Mouse (Mus musculus) adrenal gland, postnatal 25 days (tissue): ENCODE results near the gene Thrb. TPM values are rescaled to one million over a fixed set of nuclear protein-coding genes. Genes with fewer than 3 reads are reported as not detected.

ENCODE experiments used
- DNase-seq: peaks from one replicate; pipeline ENCODE4 v3.0.0; 2021; ENCODE audit warnings: mixed read lengths
- long read RNA-seq: library from polyadenylated mRNA; stranded (forward); transcript quantifications from one replicate; pipeline ENCODE4 v2.0.0, GENCODE M21; 2021
- total RNA-seq: library from RNA; stranded (reverse); gene quantifications from 2 replicates; pipeline ENCODE4 v1.2.3, GENCODE M21; 2021

Gene Thrb
- total RNA-seq: 77.2 and 125 TPM in 2 replicates
- long read RNA-seq, partial matches to known transcripts: 1 of 9 reads
- long read RNA-seq, other reads (novel, unspliced or antisense): 8 of 9 reads

GRCm38 (mm10) chr14:17659686-17660328 lies at the start of gene Thrb:
Gene Thrb (plus strand): TSS chr14:17660261.
- DNase-seq: peak; percentile 27

GRCm38 (mm10) chr14:17621671-17622070 lies 38.4 kb upstream of the Thrb start:
- DNase-seq: no peak

GRCm38 (mm10) chr14:17623936-17624335 lies 36.1 kb upstream of the Thrb start:
- no peak for DNase-seq

- no peak for DNase-seq
Measured at GRCm38 (mm10) chr14:17629215-17629614, 30.8 kb upstream of the Thrb start.

- DNase-seq: peak; percentile 72
Measured at GRCm38 (mm10) chr14:17632887-17633522, 27.1 kb upstream of the Thrb start.

GRCm38 (mm10) chr14:17636971-17637370 lies 23.1 kb upstream of the Thrb start:
- DNase-seq: no peak

- no peak for DNase-seq
Measured at GRCm38 (mm10) chr14:17641770-17642169, 18.3 kb upstream of the Thrb start.

GRCm38 (mm10) chr14:17655084-17655483 lies 5.0 kb upstream of the Thrb start:
- no peak for DNase-seq

GRCm38 (mm10) chr14:17659031-17659430 lies 1.0 kb upstream of the Thrb start:
- peak; percentile 81 for DNase-seq

GRCm38 (mm10) chr14:17660329-17661099 lies 453 bp downstream of the Thrb start:
- DNase-seq: peak; percentile 90

- DNase-seq: no peak
Measured at GRCm38 (mm10) chr14:17661100-17661521, 1.1 kb downstream of the Thrb start.

- DNase-seq: no peak
Measured at GRCm38 (mm10) chr14:17662087-17662486, 2.0 kb downstream of the Thrb start.

- no peak for DNase-seq
Measured at GRCm38 (mm10) chr14:17674335-17674734, 14.3 kb downstream of the Thrb start.

- peak; percentile 9 for DNase-seq
Measured at GRCm38 (mm10) chr14:17675214-17675613, 15.2 kb downstream of the Thrb start.

GRCm38 (mm10) chr14:17681479-17681878 lies 21.4 kb downstream of the Thrb start:
- DNase-seq: no peak

- DNase-seq: no peak
Measured at GRCm38 (mm10) chr14:17684881-17685280, 24.8 kb downstream of the Thrb start.

GRCm38 (mm10) chr14:17685491-17685890 lies 25.4 kb downstream of the Thrb start:
- no peak for DNase-seq

GRCm38 (mm10) chr14:17686939-17687338 lies 26.9 kb downstream of the Thrb start:
- DNase-seq: no peak

GRCm38 (mm10) chr14:17691246-17691645 lies 31.2 kb downstream of the Thrb start:
- DNase-seq: no peak

- no peak for DNase-seq
Measured at GRCm38 (mm10) chr14:17695526-17695925, 35.5 kb downstream of the Thrb start.

GRCm38 (mm10) chr14:17697920-17698632 lies 38.0 kb downstream of the Thrb start:
- DNase-seq: peak; percentile 9

- DNase-seq: no peak
Measured at GRCm38 (mm10) chr14:17700228-17700627, 40.2 kb downstream of the Thrb start.
